Comparison of ENCODE assay signal across 9 mouse cellular contexts in the genomic region with DNA sequence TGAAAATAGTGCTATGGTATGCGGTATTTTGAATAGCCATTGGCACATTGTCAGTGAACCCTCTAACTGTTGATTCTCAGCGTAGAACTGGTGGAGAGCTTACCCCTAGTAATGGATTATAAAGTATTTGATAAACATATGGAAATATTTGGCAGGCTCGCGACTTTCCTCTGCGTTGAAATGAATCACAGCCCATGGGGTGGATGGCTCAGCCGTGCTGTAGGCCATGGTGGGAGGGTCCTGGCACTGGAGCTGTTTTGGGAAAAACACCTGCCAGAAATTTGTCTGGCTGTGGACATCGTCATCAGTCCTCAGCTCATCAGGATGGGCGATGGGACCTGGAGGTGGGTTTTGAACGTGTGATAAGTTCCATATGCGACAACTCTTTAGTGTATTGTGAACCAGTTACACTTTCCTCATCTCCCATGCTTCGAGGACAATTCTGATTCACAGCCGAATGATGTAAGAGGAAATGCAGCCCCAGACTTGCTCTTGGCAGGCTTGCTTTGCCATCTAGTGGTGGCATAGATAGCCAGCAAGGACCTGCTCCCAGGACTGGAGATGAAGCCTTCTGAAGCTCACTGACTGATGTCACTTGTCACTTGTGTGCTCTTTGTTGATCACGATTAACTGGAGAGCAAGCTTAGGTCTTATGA. TPM values are rescaled to one million over a fixed set of nuclear protein-coding genes. Genes with fewer than 3 reads are reported as not detected.
DNase-seq lines count a peak whose midpoint lies in the region; ATAC-seq and TF ChIP-seq lines count a peak whose summit lies in the region.
"Had no signal": no experiment of that assay in that cellular context is flagged by ENCODE, and none has a peak within 500 bp of the region (broad histone marks: within the 10 kb centered on the region; RNA-seq: fewer than 3 reads in every experiment).

No protein-coding gene starts in this region.

- peaks cover 7% of the 10 kb centered on the region for H3K4me1 ChIP-seq in cerebellum, adult 2 months (ENCODE audit: control insufficient read depth, insufficient read depth, low read length)
- H3K4me1 ChIP-seq in hindbrain, embryonic 12.5 days, result peaks cover 9% of the 10 kb centered on the region

- peak overlapping the region; percentile 35 for H3K4me3 ChIP-seq in cerebellum, adult 2 months (replicated peaks; ENCODE audit: insufficient read depth, low read depth, low read length)
- no peak overlapping the region for H3K4me3 ChIP-seq in hindbrain, embryonic 12.5 days

- H3K27me3 ChIP-seq in cerebellum, adult 2 months (ENCODE audit: control insufficient read depth, insufficient read depth, low read length), result no peaks in the 10 kb centered on the region
- H3K27me3 ChIP-seq in hindbrain, embryonic 12.5 days, result no peaks in the 10 kb centered on the region

- WGBS in cerebellum, adult 2 months, result 18% methylated on average over 13 of the region's 13 CpGs
- WGBS in hindbrain, embryonic 12.5 days, result 37% methylated on average over 13 of the region's 13 CpGs

- H3K9ac ChIP-seq in hindbrain, embryonic 12.5 days, result no peak overlapping the region

- H3K9me3 ChIP-seq in hindbrain, embryonic 12.5 days (replicated peaks), result no peaks in the 10 kb centered on the region

- H3K27ac ChIP-seq in cerebellum, adult 2 months (ENCODE audit: insufficient read depth, low read length), result no peak overlapping the region
- H3K27ac ChIP-seq in hindbrain, embryonic 12.5 days, result no peak overlapping the region
- H3K27ac ChIP-seq: macrophage had no signal

- H3K36me3 ChIP-seq in hindbrain, embryonic 12.5 days, result no peaks in the 10 kb centered on the region

- TF ChIP-seq POLR2A in cerebellum, adult 2 months (IDR thresholded peaks at IDR 0.05; ENCODE audit: borderline replicate concordance, insufficient read depth, low read length), result no peak

- ATAC-seq in frontal cortex, adult (ENCODE audit: low TSS enrichment), result peak; percentile 94
- ATAC-seq in hindbrain, embryonic 12.5 days (ENCODE audit: low FRiP score), result peak; percentile 67

- H3K4me2 ChIP-seq in hindbrain, embryonic 12.5 days (replicated peaks), result no peak overlapping the region

- peak; percentile 90 for TF ChIP-seq CTCF in cerebellum, adult 2 months (IDR thresholded peaks at IDR 0.05; ENCODE audit: borderline replicate concordance, insufficient read depth, low read depth, low read length)

- peak; percentile 52 for DNase-seq in MEL-GATA-1-ER (ENCODE audit: extremely low read depth, low read depth)
- DNase-seq in cerebellum, adult 2 months, result peak; percentile 63 to 72
- peak; percentile 86 for DNase-seq in layer of hippocampus, adult 9-11 months
- DNase-seq in lung, postnatal 10 days, result peak; percentile 84
- DNase-seq in retina, postnatal 7 days (ENCODE audit: low read depth, low spot score), result peak; percentile 68
- no peak for DNase-seq in spleen, adult 12 weeks (ENCODE audit: low spot score)

RNA-seq across cellular contexts. Expression of a gene that starts 2.6 kb away (rescaled TPM):
- 2.5 and 3.1 TPM in 2 replicates for polyA plus RNA-seq in cerebellum, adult 2 months (2012; rRNA removed)
- polyA plus RNA-seq in hindbrain, embryonic 12.5 days (2016; fragmentation: Nextera tagmentation; extraction: Ambion mirVana), result 5.6 and 7.1 TPM in 2 replicates
- polyA plus RNA-seq: macrophage had no signal

RNA-seq across cellular contexts. Expression of a gene that starts 50.3 kb away (rescaled TPM):
- polyA plus RNA-seq in cerebellum, adult 2 months (2012; rRNA removed), result 55.7 and 56.3 TPM in 2 replicates
- polyA plus RNA-seq in hindbrain, embryonic 12.5 days (2016; fragmentation: Nextera tagmentation; extraction: Ambion mirVana), result 22.8 and 27.1 TPM in 2 replicates
